Mouse (Mus musculus) heart, adult 2 months (tissue): ENCODE measurements at regions not wholly inside any gene's neighbourhood (a gene's known extent, or its start where the extent isn't known, plus 50 kb on each side); places are given as distances from the start of the nearest gene placed in this dataset.

Experiments used
- DNase-seq, 2 experiments: peaks; one replicate each; pipeline ENCODE4 v3.0.0; 2021
- H3K27ac ChIP-seq: fragments of 200-600 bp; 2 replicates; pipeline ENCODE4 v1.8.1; 2022
- H3K27me3 ChIP-seq: fragments of 200-500 bp; 2 replicates; pipeline ENCODE4 v1.6.1; 2012; ENCODE audit warnings: mild to moderate bottlenecking, low read length, inconsistent platforms, mixed read lengths; ENCODE audit not compliant: control insufficient read depth, insufficient read depth
- H3K36me3 ChIP-seq: fragments of 200-500 bp; 2 replicates; pipeline ENCODE4 v1.6.1; 2012; ENCODE audit warnings: low read length, inconsistent platforms; ENCODE audit not compliant: control insufficient read depth, insufficient read depth
- H3K4me1 ChIP-seq: fragments of 200-500 bp; 2 replicates; pipeline ENCODE4 v1.6.1; 2011; ENCODE audit warnings: low read length; ENCODE audit not compliant: control insufficient read depth, insufficient read depth
- H3K4me3 ChIP-seq: fragments of 200-600 bp; 2 replicates; pipeline ENCODE4 v1.8.1; 2022
- H3K79me2 ChIP-seq: fragments of 200-500 bp; replicated peaks from 2 replicates; pipeline ENCODE4 v1.6.1; 2012; ENCODE audit warnings: mild to moderate bottlenecking, inconsistent platforms, low read length, moderate library complexity, mixed read lengths; ENCODE audit not compliant: control insufficient read depth, insufficient read depth
- H3K9ac ChIP-seq: fragments of 200-500 bp; 2 replicates; pipeline ENCODE4 v1.6.1; 2012; ENCODE audit warnings: low read depth, mild to moderate bottlenecking, control low read depth, inconsistent platforms, low read length, mixed read lengths
- CTCF ChIP-seq: fragments of 200-600 bp; IDR thresholded peaks from 2 replicates; pipeline ENCODE4 v1.8.1; 2022; ENCODE audit warnings: antibody characterized with exemption, mild to moderate bottlenecking, moderate library complexity
- EP300 ChIP-seq: fragments of 200-500 bp; IDR thresholded peaks from 2 replicates; pipeline ENCODE4 v1.6.1; 2011; ENCODE audit warnings: low read depth, low read length, control low read depth; ENCODE audit not compliant: insufficient read depth
- POLR2A ChIP-seq: fragments of 200-500 bp; IDR thresholded peaks from 2 replicates; pipeline ENCODE4 v1.6.1; 2011; ENCODE audit warnings: mild to moderate bottlenecking, low read depth, low read length, control low read depth; ENCODE audit not compliant: insufficient read depth
- WGBS: fragments of 180-500 bp; shearing (Covaris S2); methylation state at CpG from one replicate; pipeline ENCODE4 v1.1.7; 2018; 5-methylcytosine and 5-hydroxymethylcytosine counted together
- intact Hi-C: fragments of 180-260 bp; cut with DNase I; formaldehyde crosslinking; loops from one replicate; pipeline ENCODE4 v1.15.1; 2025

DNA sequence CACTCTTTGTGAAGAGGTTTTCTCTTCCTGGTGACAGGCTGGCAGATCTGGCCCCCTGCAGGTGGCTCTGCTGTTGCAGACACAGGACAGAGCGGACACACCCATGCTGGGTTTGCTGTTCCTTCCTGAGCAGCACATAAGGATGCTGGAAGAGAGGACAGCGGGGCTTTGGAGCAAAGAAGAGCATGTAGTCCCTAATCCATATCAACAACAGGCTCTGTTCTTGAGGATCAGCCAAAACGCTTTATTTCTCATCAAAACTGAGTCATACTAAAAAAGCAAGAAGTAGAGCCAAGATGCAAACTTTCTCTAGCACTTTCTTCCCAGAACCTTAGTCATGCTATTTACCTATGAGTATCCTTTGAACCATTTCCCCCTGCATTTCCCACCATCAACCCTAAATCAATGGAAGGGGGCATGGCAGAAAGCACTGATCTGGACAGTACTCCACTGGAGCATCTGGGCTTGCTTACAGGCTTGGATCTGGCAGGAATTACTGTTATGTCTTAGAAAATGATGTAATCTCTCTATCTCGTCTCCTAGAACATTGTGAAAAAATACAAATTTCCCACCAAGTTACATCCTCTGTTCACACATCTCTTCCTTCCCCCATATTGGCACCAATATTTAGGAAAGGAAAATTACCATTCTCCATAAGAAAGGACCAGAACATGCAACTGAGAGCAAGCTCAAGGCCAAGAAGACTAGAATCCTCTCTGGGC lies 2294.7 kb upstream of the Lrrc6 start:
- Histone ChIP-seq H3K27ac (no peak overlapping the region), H3K4me1 (peaks cover 1% of the 10 kb centered on the region; the same call in 1 of the 2 replicates), H3K79me2 (no peaks in the 10 kb centered on the region), H3K36me3 (no peaks in the 10 kb centered on the region), H3K4me3 (no peak overlapping the region), H3K27me3 (no peaks in the 10 kb centered on the region), H3K9ac (no peak overlapping the region)
- TF ChIP-seq POLR2A (no peak), EP300 (no peak), CTCF (peak; percentile 19)
- DNase-seq: peak; percentile 21 to 27
- WGBS: 40% methylated on average over 4 of the region's 4 CpGs
- intact Hi-C loops: no loop called here

DNA sequence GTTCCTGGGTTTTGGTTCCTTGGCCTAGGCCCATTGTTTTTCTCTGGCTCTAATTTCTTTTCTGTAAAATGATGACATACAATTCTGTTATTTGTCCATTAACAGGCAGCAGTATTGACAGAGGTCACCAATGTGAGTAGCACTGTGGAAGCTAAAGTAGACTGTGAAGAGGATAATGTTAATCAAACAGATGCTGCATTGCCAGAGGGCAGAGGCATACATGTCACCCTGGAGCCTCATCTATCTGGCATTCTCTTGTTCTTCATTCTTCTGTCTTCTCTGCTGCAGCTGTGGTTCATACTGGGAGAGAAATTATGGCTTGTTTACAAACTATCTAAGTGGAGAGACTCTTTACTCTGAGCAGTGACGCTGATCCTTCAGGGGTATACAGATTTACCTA lies 2259.2 kb upstream of the Lrrc6 start:
- no peaks in the 10 kb centered on the region for H3K79me2 ChIP-seq
- no peak for DNase-seq
- H3K27ac ChIP-seq: no peak overlapping the region
- TF ChIP-seq CTCF: no peak
- TF ChIP-seq POLR2A: no peak
- TF ChIP-seq EP300: no peak
- intact Hi-C loops: no loop called here
- H3K27me3 ChIP-seq: no peaks in the 10 kb centered on the region
- 72% methylated on average over 1 of the region's 1 CpGs for WGBS
- no peak overlapping the region for H3K4me3 ChIP-seq
- H3K9ac ChIP-seq: no peak overlapping the region
- H3K36me3 ChIP-seq: no peaks in the 10 kb centered on the region
- H3K4me1 ChIP-seq: no peaks in the 10 kb centered on the region

DNA sequence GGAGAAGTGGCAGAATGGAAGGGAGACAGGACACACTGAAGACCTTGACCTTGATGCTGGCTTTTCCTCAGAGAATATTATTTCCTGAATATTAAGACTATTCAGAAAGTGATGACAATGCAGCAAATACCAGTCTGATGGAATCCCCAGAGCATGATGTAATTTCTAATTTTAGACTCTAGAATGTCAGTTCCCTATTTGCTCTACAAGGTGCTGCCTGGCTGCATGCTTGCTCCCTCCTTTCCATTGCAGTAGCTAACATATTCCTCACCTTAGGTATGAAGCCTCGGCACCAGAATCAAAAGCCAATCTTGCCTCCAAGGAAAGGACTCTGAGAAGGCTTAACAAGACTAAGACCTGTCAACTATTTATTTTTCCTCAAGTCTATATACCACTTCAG lies 2254.5 kb upstream of the Lrrc6 start:
- Histone ChIP-seq H3K27ac (no peak overlapping the region), H3K36me3 (no peaks in the 10 kb centered on the region), H3K27me3 (no peaks in the 10 kb centered on the region), H3K9ac (no peak overlapping the region), H3K79me2 (no peaks in the 10 kb centered on the region), H3K4me1 (no peaks in the 10 kb centered on the region), H3K4me3 (no peak overlapping the region)
- 54% methylated on average over 1 of the region's 1 CpGs for WGBS
- TF ChIP-seq EP300 (no peak), POLR2A (no peak), CTCF (no peak)
- intact Hi-C loops: no loop called here
- DNase-seq: no peak

DNA sequence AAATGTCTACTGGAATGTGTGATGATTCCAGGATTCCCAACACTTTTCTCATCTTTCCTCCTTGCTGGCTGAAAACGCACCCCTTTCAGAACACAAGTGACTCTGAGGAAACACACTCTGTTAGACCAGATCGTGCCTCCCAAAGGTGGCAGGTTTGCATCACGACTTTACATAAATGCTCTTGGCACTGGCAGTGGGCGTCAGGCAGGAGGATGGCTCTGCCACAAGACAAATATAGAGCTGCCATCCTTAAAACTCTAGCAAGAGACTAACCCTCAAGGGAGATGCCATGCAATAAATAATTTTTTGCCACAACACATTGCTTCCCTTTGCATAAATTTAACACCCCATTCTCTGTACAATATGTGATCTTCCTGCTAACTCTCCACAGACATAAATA lies 2254.1 kb upstream of the Lrrc6 start:
- no peak for DNase-seq
- intact Hi-C loops: no loop called here
- Histone ChIP-seq H3K36me3 (no peaks in the 10 kb centered on the region), H3K4me1 (no peaks in the 10 kb centered on the region), H3K79me2 (no peaks in the 10 kb centered on the region), H3K4me3 (no peak overlapping the region), H3K27ac (no peak overlapping the region), H3K9ac (no peak overlapping the region), H3K27me3 (no peaks in the 10 kb centered on the region)
- no peak for TF ChIP-seq EP300
- TF ChIP-seq POLR2A: no peak
- no peak for TF ChIP-seq CTCF
- 58% methylated on average over 4 of the region's 4 CpGs for WGBS

DNA sequence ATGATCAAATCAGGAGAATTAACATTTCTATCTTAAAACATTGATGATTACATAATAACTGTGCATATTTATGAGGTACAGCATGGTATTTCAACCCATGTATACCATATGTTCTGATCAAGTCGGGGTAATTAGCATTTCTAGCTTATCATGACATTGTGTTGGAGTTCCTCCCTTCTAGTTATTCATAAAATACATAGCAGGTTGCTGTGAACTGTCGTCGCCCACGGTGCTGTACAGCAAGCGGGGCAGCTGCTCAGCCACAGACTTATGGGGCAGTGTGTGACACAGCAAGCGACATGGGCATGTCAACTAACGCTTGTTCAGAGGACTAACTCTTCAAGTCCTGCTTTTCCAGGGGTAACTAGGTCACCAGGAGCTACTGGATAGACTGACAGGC lies 2238.6 kb upstream of the Lrrc6 start:
- 75% methylated on average over 7 of the region's 7 CpGs for WGBS
- no peak overlapping the region for H3K9ac ChIP-seq

DNA sequence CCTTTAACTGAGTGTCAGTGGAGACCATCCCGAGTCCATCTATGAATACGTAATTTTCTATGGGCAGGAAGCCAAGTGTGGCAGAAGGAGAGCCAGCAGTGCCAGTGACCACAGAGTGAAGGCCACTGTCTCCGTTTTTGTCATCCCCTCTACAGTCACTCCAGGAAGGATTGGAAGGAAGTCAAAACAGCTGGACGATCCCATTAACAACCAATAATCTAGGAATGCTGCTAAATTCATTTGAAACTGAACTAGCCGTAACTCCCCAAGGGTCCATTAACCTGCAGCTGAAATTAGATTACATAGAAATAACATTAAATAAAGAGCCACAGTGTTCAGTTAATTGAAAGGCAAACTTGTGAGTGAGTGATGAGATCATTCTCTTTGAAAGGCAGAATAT lies 2220.5 kb upstream of the Lrrc6 start:
- no peak overlapping the region for H3K9ac ChIP-seq
- WGBS: 39% methylated on average over 5 of the region's 5 CpGs
- no peaks in the 10 kb centered on the region for H3K79me2 ChIP-seq
- H3K36me3 ChIP-seq: no peaks in the 10 kb centered on the region
- H3K4me1 ChIP-seq: no peaks in the 10 kb centered on the region
- H3K4me3 ChIP-seq: no peak overlapping the region
- H3K27ac ChIP-seq: no peak overlapping the region
- TF ChIP-seq POLR2A (no peak), EP300 (no peak), CTCF (no peak)
- no peak for DNase-seq
- H3K27me3 ChIP-seq: no peaks in the 10 kb centered on the region
- intact Hi-C loops: no loop called here

More for the DNA sequence above, 2238.6 kb upstream of the Lrrc6 start:
- H3K27ac ChIP-seq: no peak overlapping the region
- no peak overlapping the region for H3K4me3 ChIP-seq
- H3K36me3 ChIP-seq: no peaks in the 10 kb centered on the region
- no peak for DNase-seq
- intact Hi-C loops: no loop called here
- H3K27me3 ChIP-seq: no peaks in the 10 kb centered on the region
- TF ChIP-seq CTCF (no peak), EP300 (no peak), POLR2A (no peak)
- H3K79me2 ChIP-seq: no peaks in the 10 kb centered on the region
- no peaks in the 10 kb centered on the region for H3K4me1 ChIP-seq
